8 mouse cellular contexts compared by ENCODE assay signal in the genomic region with DNA sequence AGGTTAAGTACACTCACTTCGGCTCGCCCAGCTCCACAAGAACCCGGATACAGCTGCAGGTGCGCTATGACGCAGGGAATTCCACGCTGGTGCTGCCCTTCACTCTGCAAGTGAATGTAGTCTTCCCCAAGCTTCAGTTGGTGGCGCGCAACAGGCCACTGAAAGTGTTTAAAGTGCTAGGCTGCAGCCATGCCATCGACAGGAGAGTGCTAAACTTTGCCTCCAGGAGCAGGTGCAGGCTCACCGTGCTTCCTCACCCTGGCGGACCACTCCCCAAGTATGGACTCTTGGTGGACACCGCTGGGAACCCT. TPM values are rescaled to one million over a fixed set of nuclear protein-coding genes. Genes with fewer than 3 reads are reported as not detected.
A peak's percentile ranks its signal among the peaks of the same experiment; 100 is the strongest.
DNase-seq lines count a peak whose midpoint lies in the region; ATAC-seq and TF ChIP-seq lines count a peak whose summit lies in the region.
"Had no signal": no experiment of that assay in that cellular context is flagged by ENCODE, and none has a peak within 500 bp of the region (broad histone marks: within the 10 kb centered on the region; RNA-seq: fewer than 3 reads in every experiment).

No protein-coding gene starts in this region.

- H3K4me1 ChIP-seq in lung, embryonic 16.5 days (replicated peaks; ENCODE audit: control insufficient read depth, insufficient read depth, low read length): no peaks in the 10 kb centered on the region
- H3K4me1 ChIP-seq in lung, adult 2 months (ENCODE audit: control insufficient read depth, insufficient read depth, low read length): no peaks in the 10 kb centered on the region
- peaks cover 14% of the 10 kb centered on the region for H3K4me1 ChIP-seq in forebrain, embryonic 12.5 days
- peaks cover 15% of the 10 kb centered on the region for H3K4me1 ChIP-seq in limb, embryonic 13.5 days
- 0 out of 2 replicates have a peak, but pooled peaks cover 4% of the 10 kb centered on the region for H3K4me1 ChIP-seq in stomach, embryonic 16.5 days (ENCODE audit: control insufficient read depth, insufficient read depth, low read length)

- no peak for TF ChIP-seq CTCF in lung, adult 2 months (IDR thresholded peaks at IDR 0.05; ENCODE audit: insufficient read depth, low read length)

- ATAC-seq in lung, embryonic 16.5 days (ENCODE audit: low read depth): no peak
- ATAC-seq in forebrain, embryonic 12.5 days (ENCODE audit: low FRiP score): no peak
- no peak for ATAC-seq in limb, embryonic 13.5 days (ENCODE audit: low FRiP score, low read depth)
- ATAC-seq in stomach, embryonic 16.5 days (ENCODE audit: insufficient read depth, low FRiP score): 0 out of 2 replicates have a peak, but pooled peaks have one; percentile 33

- H3K27ac ChIP-seq in lung, embryonic 16.5 days (ENCODE audit: low read length): no peak overlapping the region
- H3K27ac ChIP-seq in forebrain, embryonic 12.5 days: no peak overlapping the region
- no peak overlapping the region for H3K27ac ChIP-seq in limb, embryonic 13.5 days
- H3K27ac ChIP-seq in stomach, embryonic 16.5 days (ENCODE audit: low read length): no peak overlapping the region

- H3K27me3 ChIP-seq in lung, embryonic 16.5 days (ENCODE audit: control insufficient read depth, insufficient read depth, low read depth, low read length): peaks cover 15% of the 10 kb centered on the region
- H3K27me3 ChIP-seq in forebrain, embryonic 12.5 days: peaks cover 33% of the 10 kb centered on the region
- peaks cover 31% of the 10 kb centered on the region for H3K27me3 ChIP-seq in limb, embryonic 13.5 days
- H3K27me3 ChIP-seq in stomach, embryonic 16.5 days (ENCODE audit: control insufficient read depth, insufficient read depth, low read length): peaks cover 20% of the 10 kb centered on the region

- WGBS in lung, embryonic 16.5 days: 6% methylated on average over 12 of the region's 12 CpGs
- 6% methylated on average over 12 of the region's 12 CpGs for WGBS in lung, adult 2 months
- WGBS in forebrain, embryonic 12.5 days: 2% methylated on average over 12 of the region's 12 CpGs
- 5% methylated on average over 12 of the region's 12 CpGs for WGBS in limb, embryonic 13.5 days
- 4% methylated on average over 12 of the region's 12 CpGs for WGBS in stomach, embryonic 16.5 days

- H3K9ac ChIP-seq in lung, embryonic 16.5 days (ENCODE audit: low read length): no peak overlapping the region
- 0 out of 2 replicates have a peak overlapping the region, but pooled peaks have one; percentile 12 for H3K9ac ChIP-seq in forebrain, embryonic 12.5 days
- no peak overlapping the region for H3K9ac ChIP-seq in limb, embryonic 13.5 days
- no peak overlapping the region; the same call in 1 of the 2 replicates for H3K9ac ChIP-seq in stomach, embryonic 16.5 days (ENCODE audit: low read length)

- H3K36me3 ChIP-seq in lung, embryonic 16.5 days (ENCODE audit: control insufficient read depth, insufficient read depth, low read length): no peaks in the 10 kb centered on the region
- H3K36me3 ChIP-seq in forebrain, embryonic 12.5 days (replicated peaks): no peaks in the 10 kb centered on the region
- no peaks in the 10 kb centered on the region for H3K36me3 ChIP-seq in limb, embryonic 13.5 days
- no peaks in the 10 kb centered on the region for H3K36me3 ChIP-seq in stomach, embryonic 16.5 days (ENCODE audit: control insufficient read depth, insufficient read depth, low read length)

- peak overlapping the region; percentile 30 for H3K4me3 ChIP-seq in lung, embryonic 16.5 days (ENCODE audit: low read length)
- no peak overlapping the region for H3K4me3 ChIP-seq in lung, adult 2 months (replicated peaks; ENCODE audit: extremely low read depth, low read depth, low read length)
- peak overlapping the region; percentile 25 for H3K4me3 ChIP-seq in forebrain, embryonic 12.5 days (replicated peaks)
- H3K4me3 ChIP-seq in limb, embryonic 13.5 days: peak overlapping the region; percentile 35
- peak overlapping the region; percentile 14; the same call in 1 of the 2 replicates for H3K4me3 ChIP-seq in stomach, embryonic 16.5 days (replicated peaks; ENCODE audit: low read length)

- H3K9me3 ChIP-seq in lung, embryonic 16.5 days (ENCODE audit: control insufficient read depth, low read length): no peaks in the 10 kb centered on the region
- H3K9me3 ChIP-seq in forebrain, embryonic 12.5 days: no peaks in the 10 kb centered on the region
- no peaks in the 10 kb centered on the region for H3K9me3 ChIP-seq in limb, embryonic 13.5 days
- H3K9me3 ChIP-seq in stomach, embryonic 16.5 days (replicated peaks; ENCODE audit: control insufficient read depth, low read length): no peaks in the 10 kb centered on the region

- DNase-seq in lung, adult 2 months: no peak
- no peak for DNase-seq in frontal cortex, adult 2 months (ENCODE audit: extremely low spot score in 1 of 2, low spot score in 1 of 2)
- DNase-seq in spleen, adult 12 weeks (ENCODE audit: low spot score): no peak
- DNase-seq: kidney, adult 9 months had no signal

- TF ChIP-seq POLR2A in lung, adult 2 months (IDR thresholded peaks at IDR 0.05; ENCODE audit: borderline replicate concordance, extremely low read depth, low read depth, low read length): no peak

- peak overlapping the region; percentile 40 for H3K4me2 ChIP-seq in lung, embryonic 16.5 days (ENCODE audit: low read depth, low read length)
- H3K4me2 ChIP-seq in forebrain, embryonic 12.5 days: peak overlapping the region; percentile 49
- H3K4me2 ChIP-seq in limb, embryonic 13.5 days (replicated peaks): peak overlapping the region; percentile 64
- H3K4me2 ChIP-seq in stomach, embryonic 16.5 days (ENCODE audit: low read depth, low read length): peak overlapping the region; percentile 23

RNA-seq across cellular contexts. Expression of gene Frem3, which starts 0.5 kb away (rescaled TPM):
- 0.06 and 0.18 TPM in 2 replicates for polyA plus RNA-seq in lung, embryonic 16.5 days (2015; fragmentation: Nextera tagmentation; extraction: Ambion mirVana)
- not detected in 2 replicates for polyA plus RNA-seq in lung, adult 2 months (2012; rRNA removed)
- 0.03 TPM in 1 of 2 replicates, not detected in the other for polyA plus RNA-seq in forebrain, embryonic 12.5 days (2016; fragmentation: Nextera tagmentation; extraction: Ambion mirVana)
- polyA plus RNA-seq in limb, embryonic 13.5 days (2015; fragmentation: Nextera tagmentation; extraction: Ambion mirVana): 0.08 and 0.10 TPM in 2 replicates
- 0.08 and 0.11 TPM in 2 replicates for polyA plus RNA-seq in stomach, embryonic 16.5 days (2015; fragmentation: Nextera tagmentation; extraction: Ambion mirVana)
- polyA plus RNA-seq in frontal cortex, adult 2 months (2012; rRNA removed): 0.25 and 0.28 TPM in 2 replicates
